Mouse (Mus musculus) neural tube, embryonic 12.5 days (tissue): ENCODE measurements at regions not wholly inside any gene's neighbourhood (a gene's known extent, or its start where the extent isn't known, plus 50 kb on each side); places are given as distances from the start of the nearest gene placed in this dataset.

Source experiments
- ATAC-seq: fragments of 200-750 bp; cut with Nextera tagmentation; 2 replicates; pipeline ENCODE4 v1.8.0; 2017; ENCODE audit warnings: low read depth, mild to moderate bottlenecking, moderate TSS enrichment, moderate library complexity; ENCODE audit not compliant: low FRiP score
- H3K27ac ChIP-seq: fragments of 300-500 bp; sonication (generic); 2 replicates; pipeline ENCODE4 v1.5.1; 2016
- H3K27me3 ChIP-seq: fragments of 300-500 bp; sonication (generic); replicated peaks from 2 replicates; pipeline ENCODE4 v1.6.1; 2016; ENCODE audit warnings: mild to moderate bottlenecking
- H3K36me3 ChIP-seq: fragments of 300-500 bp; sonication (generic); 2 replicates; pipeline ENCODE4 v1.6.1; 2016; ENCODE audit warnings: mild to moderate bottlenecking
- H3K4me1 ChIP-seq: fragments of 300-500 bp; sonication (generic); 2 replicates; pipeline ENCODE4 v1.6.1; 2016
- H3K4me2 ChIP-seq: fragments of 300-500 bp; sonication (generic); replicated peaks from 2 replicates; pipeline ENCODE4 v1.6.1; 2016; ENCODE audit warnings: mild to moderate bottlenecking
- H3K4me3 ChIP-seq: fragments of 300-500 bp; sonication (generic); 2 replicates; pipeline ENCODE4 v1.5.1; 2016
- H3K9ac ChIP-seq: fragments of 300-500 bp; sonication (generic); 2 replicates; pipeline ENCODE4 v1.6.1; 2016; ENCODE audit warnings: mild to moderate bottlenecking
- H3K9me3 ChIP-seq: fragments of 300-500 bp; sonication (generic); 2 replicates; pipeline ENCODE4 v1.6.1; 2016; ENCODE audit warnings: mild to moderate bottlenecking
- WGBS: fragments of 180-500 bp; shearing (Covaris S2); methylation state at CpG from one replicate; pipeline ENCODE4 v1.1.7; 2016; 5-methylcytosine and 5-hydroxymethylcytosine counted together

GRCm38 (mm10) chr13:16529036-16529435 lies 517.4 kb downstream of the Inhba start:
- ATAC-seq: no peak
- 78% methylated on average over 5 of the region's 5 CpGs for WGBS

DNA sequence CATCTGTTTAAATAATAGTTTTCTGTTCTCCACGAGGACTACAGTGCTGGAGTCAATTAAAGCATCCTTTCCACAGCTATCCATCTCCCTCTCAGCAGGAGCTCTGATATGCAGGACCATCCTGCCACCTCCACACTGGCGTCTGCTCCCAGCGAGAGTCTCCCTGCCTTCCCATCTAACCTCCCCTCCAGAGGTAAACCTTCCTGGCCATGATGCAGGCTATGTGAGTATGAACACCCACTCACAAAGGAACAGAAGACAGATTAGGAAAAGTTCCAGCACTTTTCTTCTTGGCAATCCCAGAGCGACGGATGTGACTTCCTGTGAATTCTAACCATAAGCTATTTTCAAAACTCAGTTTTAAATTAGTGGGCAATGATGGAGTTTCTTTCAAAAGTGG lies 532.1 kb downstream of the Inhba start:
- Histone ChIP-seq H3K4me2 (no peak overlapping the region), H3K27me3 (no peaks in the 10 kb centered on the region), H3K4me1 (no peaks in the 10 kb centered on the region), H3K9me3 (no peaks in the 10 kb centered on the region), H3K4me3 (no peak overlapping the region), H3K9ac (no peak overlapping the region), H3K36me3 (no peaks in the 10 kb centered on the region), H3K27ac (no peak overlapping the region)
- WGBS: 64% methylated on average over 5 of the region's 5 CpGs
- ATAC-seq: no peak

More at GRCm38 (mm10) chr13:16529036-16529435, 517.4 kb downstream of the Inhba start:
- H3K9ac ChIP-seq: no peak overlapping the region
- H3K27me3 ChIP-seq: no peaks in the 10 kb centered on the region
- H3K36me3 ChIP-seq: no peaks in the 10 kb centered on the region
- H3K9me3 ChIP-seq: no peaks in the 10 kb centered on the region
- no peaks in the 10 kb centered on the region for H3K4me1 ChIP-seq
- H3K4me3 ChIP-seq: no peak overlapping the region
- no peak overlapping the region for H3K4me2 ChIP-seq
- H3K27ac ChIP-seq: no peak overlapping the region

GRCm38 (mm10) chr13:16550060-16550459 lies 538.4 kb downstream of the Inhba start:
- no peak for ATAC-seq
- H3K27me3 ChIP-seq: no peaks in the 10 kb centered on the region

DNA sequence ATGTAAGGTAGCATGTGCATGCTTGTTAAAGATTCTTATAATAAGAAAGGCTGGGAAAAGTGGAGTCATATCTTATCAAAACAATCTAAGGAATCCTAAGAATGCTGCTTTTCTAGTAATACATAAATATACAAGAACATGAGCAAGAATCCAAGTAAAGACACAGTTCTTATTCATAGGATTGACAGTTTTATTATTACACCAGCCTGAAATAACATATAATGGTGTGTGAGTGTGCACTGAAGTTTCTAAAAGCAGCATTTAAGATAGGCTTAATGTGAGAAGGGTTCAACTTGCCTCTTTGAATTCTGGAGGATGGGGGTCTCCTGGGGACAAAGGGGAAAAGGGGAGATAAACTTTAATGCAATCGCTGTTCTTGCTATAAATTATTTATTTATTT lies 553.3 kb downstream of the Inhba start:
- ATAC-seq: no peak
- Histone ChIP-seq H3K9me3 (no peaks in the 10 kb centered on the region), H3K36me3 (no peaks in the 10 kb centered on the region), H3K27ac (no peak overlapping the region), H3K9ac (no peak overlapping the region), H3K4me2 (no peak overlapping the region), H3K27me3 (no peaks in the 10 kb centered on the region), H3K4me1 (no peaks in the 10 kb centered on the region), H3K4me3 (no peak overlapping the region)
- WGBS: 82% methylated on average over 1 of the region's 1 CpGs

More at GRCm38 (mm10) chr13:16550060-16550459, 538.4 kb downstream of the Inhba start:
- Histone ChIP-seq H3K9ac (no peak overlapping the region), H3K4me3 (no peak overlapping the region), H3K27ac (no peak overlapping the region), H3K4me1 (no peaks in the 10 kb centered on the region), H3K4me2 (no peak overlapping the region), H3K36me3 (no peaks in the 10 kb centered on the region), H3K9me3 (no peaks in the 10 kb centered on the region)

DNA sequence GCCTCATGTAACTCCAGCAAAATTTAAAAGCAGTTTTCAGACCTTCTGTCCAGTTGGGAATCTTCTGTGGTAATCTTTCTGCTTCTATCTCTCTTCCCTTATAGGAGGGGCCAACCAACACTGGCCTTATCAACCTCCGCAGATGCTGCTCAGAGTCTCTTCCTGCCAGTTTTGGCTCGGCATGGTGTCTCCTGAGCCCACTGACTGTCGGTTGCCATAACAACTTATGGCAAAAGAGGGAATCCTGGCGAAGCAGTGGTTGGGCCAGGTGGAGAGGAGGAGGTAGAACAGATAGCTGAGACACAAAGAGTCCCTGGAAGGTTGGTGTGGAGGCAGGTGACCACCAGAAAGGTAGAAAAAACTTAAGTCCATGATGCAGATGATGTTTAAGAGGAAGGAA lies 562.4 kb downstream of the Inhba start:
- no peaks in the 10 kb centered on the region for H3K27me3 ChIP-seq
- H3K27ac ChIP-seq: no peak overlapping the region
- 37% methylated on average over 4 of the region's 4 CpGs for WGBS
- no peak overlapping the region for H3K4me3 ChIP-seq
- no peak overlapping the region for H3K9ac ChIP-seq
- no peaks in the 10 kb centered on the region for H3K4me1 ChIP-seq
- no peaks in the 10 kb centered on the region for H3K9me3 ChIP-seq
- no peak for ATAC-seq
- no peak overlapping the region for H3K4me2 ChIP-seq
- no peaks in the 10 kb centered on the region for H3K36me3 ChIP-seq

DNA sequence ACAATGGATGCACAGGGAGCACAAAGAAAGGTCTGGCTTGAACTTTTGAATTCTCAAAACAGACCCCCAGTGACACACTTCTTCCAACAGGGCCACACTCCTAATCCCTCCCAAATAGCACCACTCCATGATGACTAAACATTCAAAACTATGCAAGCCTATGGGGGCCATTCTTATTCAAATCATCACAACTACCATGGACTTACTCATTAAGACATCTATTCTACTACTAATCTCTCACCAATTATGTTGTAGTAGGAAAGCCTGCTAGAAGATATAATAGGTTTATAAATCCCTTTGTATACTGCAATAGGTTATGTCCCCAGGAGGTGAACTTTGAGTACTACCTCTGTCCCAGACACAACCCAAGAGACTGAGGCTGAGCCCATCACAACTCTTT lies 574.6 kb downstream of the Inhba start:
- H3K4me3 ChIP-seq: no peak overlapping the region
- H3K36me3 ChIP-seq: no peaks in the 10 kb centered on the region
- H3K27ac ChIP-seq: no peak overlapping the region
- no peaks in the 10 kb centered on the region for H3K4me1 ChIP-seq
- H3K9me3 ChIP-seq: no peaks in the 10 kb centered on the region
- no peak for ATAC-seq
- no peak overlapping the region for H3K9ac ChIP-seq
- H3K27me3 ChIP-seq: no peaks in the 10 kb centered on the region
- no peak overlapping the region for H3K4me2 ChIP-seq

DNA sequence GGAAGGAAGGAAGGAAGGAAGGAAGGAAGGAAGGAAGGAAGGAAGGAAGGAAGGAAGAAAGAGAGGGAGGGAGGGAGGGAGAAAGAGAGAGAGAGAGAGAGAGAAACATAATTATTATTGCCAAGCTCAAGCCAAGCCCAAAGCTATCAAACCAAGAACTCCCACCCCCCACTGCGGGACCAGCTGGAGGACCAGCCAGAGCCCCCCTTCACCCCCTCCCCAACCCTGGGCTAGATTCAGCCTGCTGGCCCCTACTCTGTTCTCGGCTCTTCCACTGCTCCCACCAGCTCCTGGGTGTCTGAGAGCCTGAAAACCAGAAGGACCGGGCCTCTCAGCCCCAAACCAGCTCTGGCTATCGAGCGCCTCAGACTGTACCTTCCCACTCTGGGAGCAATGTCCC lies 608.1 kb downstream of the Inhba start:
- WGBS: 82% methylated on average over 5 of the region's 5 CpGs

DNA sequence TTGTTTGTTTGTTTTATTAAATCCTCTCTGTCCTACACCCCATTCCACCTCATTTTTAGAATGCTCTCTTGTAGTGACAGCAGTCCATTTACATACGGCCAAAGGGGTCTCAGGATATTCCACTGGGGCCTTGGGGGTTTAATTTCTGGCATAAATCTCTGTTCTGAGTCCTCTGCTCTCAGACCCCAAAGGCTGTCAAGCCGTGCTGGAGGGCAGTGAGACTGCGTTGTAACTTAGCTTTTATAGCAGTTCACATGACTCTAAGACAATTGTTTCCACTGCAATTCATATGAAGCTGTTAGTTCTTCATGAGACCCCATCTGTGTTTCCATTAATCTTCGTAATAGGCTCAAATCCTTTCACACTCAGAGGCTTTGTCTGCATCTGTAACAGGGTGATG lies 614.9 kb downstream of the Inhba start:
- Histone ChIP-seq H3K4me2 (no peak overlapping the region), H3K4me3 (no peak overlapping the region), H3K9me3 (no peaks in the 10 kb centered on the region), H3K4me1 (no peaks in the 10 kb centered on the region), H3K27me3 (no peaks in the 10 kb centered on the region), H3K27ac (no peak overlapping the region), H3K9ac (no peak overlapping the region), H3K36me3 (no peaks in the 10 kb centered on the region)
- peak; percentile 87; the same call in 1 of the 2 replicates for ATAC-seq
- 15% methylated on average over 4 of the region's 4 CpGs for WGBS

More for the DNA sequence above, 608.1 kb downstream of the Inhba start:
- Histone ChIP-seq H3K4me2 (no peak overlapping the region), H3K4me1 (no peaks in the 10 kb centered on the region), H3K9me3 (no peaks in the 10 kb centered on the region), H3K27me3 (no peaks in the 10 kb centered on the region), H3K27ac (no peak overlapping the region), H3K4me3 (no peak overlapping the region), H3K9ac (no peak overlapping the region), H3K36me3 (no peaks in the 10 kb centered on the region)
- ATAC-seq: no peak

DNA sequence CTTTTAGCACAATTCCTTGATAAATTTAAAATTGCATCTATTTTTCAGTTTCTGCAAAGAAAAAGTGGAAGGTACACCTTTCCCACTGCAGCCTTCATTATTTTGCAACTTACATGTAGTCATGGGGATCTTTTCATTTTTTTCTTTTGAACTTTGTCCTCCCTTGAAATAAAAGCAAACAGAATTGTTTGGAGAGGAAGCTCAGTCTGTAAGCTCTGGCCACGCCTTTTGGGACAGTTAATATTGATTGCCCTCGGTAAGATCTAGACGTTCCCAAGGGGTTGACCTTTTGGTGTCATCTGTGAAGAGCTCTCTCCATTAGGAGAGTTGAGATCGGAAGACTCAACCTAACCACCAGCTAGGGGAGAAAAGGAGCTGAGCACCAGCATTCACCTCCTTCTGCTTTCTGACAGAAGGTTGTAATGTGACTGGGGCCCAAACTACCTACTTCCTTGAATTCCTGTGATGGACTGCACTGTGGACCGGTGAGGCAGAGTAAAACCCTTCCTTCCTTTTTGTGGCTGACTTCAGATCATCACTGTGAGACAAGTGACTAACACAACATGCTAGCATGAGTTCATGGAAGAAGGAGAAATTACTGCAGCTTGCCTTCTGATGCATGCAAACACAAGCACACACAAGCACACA lies 621.9 kb downstream of the Inhba start:
- Histone ChIP-seq H3K4me3 (no peak overlapping the region), H3K9me3 (no peaks in the 10 kb centered on the region), H3K27me3 (no peaks in the 10 kb centered on the region), H3K27ac (no peak overlapping the region), H3K9ac (no peak overlapping the region), H3K4me1 (no peaks in the 10 kb centered on the region), H3K36me3 (no peaks in the 10 kb centered on the region), H3K4me2 (no peak overlapping the region)
- WGBS: 72% methylated on average over 5 of the region's 5 CpGs
- ATAC-seq: no peak

DNA sequence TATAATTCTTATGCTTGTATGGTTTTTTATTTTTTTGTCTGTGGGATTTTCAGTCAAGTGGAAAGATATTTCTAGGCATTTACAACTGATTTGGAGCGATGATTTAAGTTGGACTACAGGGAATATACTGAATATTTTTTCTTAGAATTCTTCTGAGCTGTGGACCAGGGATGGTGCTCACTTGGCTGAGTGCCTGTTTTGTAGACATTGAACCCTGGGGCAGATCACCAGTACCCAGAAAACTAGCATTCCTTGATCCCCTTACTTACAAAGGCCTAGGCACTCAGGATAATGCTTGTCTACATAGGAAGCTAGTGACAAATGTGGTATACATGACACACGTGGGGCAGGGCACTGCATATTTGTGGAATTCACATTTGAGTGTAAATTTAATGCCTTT lies 624.6 kb downstream of the Inhba start:
- no peak overlapping the region for H3K4me3 ChIP-seq
- no peaks in the 10 kb centered on the region for H3K4me1 ChIP-seq
- H3K9ac ChIP-seq: no peak overlapping the region
- no peaks in the 10 kb centered on the region for H3K9me3 ChIP-seq
- no peak overlapping the region for H3K4me2 ChIP-seq
- no peak overlapping the region for H3K27ac ChIP-seq
- H3K27me3 ChIP-seq: no peaks in the 10 kb centered on the region
- no peaks in the 10 kb centered on the region for H3K36me3 ChIP-seq
- ATAC-seq: no peak
- WGBS: 79% methylated on average over 2 of the region's 2 CpGs

DNA sequence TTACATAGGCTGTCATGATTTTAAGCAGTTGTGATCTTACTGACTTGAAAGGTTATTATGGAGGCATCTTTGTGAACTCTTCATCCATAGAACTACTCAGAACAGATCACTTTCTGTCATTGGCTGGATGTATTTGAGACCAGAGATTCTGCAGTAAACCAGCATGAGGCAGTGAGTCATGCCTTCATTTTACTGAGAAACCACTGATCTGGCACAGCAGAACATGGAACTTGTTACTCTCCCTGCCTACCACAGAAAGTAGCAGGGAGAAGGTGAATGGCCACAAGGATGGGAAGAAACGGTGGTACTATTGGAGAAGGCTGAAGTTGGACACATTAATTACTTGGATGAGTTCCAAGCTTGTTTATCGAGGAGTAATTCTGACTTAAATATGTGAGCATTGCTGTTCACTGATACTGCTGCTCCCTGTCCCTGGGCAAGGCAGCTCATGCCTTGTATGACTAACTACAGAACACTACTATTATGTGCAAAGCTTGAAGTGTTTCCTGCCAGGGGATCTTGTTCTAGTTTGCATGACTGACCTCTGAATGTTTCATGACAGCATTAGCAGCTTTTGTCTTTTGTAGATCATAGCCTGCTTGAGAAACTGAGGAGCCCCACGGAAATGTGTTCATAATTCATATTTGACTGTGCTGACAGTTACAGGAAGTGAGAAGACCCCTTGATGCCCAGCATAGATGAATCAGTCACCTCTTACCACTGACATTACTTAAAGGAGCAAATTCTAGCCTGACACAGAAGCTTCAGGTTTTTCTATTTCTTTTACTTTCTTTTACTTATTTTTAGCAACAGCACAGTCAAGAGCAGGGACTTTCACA lies 630.2 kb downstream of the Inhba start:
- Histone ChIP-seq H3K4me1 (no peaks in the 10 kb centered on the region), H3K27ac (no peak overlapping the region), H3K9me3 (no peaks in the 10 kb centered on the region), H3K4me2 (no peak overlapping the region), H3K36me3 (no peaks in the 10 kb centered on the region), H3K9ac (no peak overlapping the region), H3K4me3 (no peak overlapping the region), H3K27me3 (no peaks in the 10 kb centered on the region)
- 77% methylated on average over 3 of the region's 3 CpGs for WGBS
- no peak for ATAC-seq

GRCm38 (mm10) chr13:16642450-16642994 lies 630.9 kb downstream of the Inhba start:
- H3K9me3 ChIP-seq: no peaks in the 10 kb centered on the region
- H3K4me3 ChIP-seq: no peak overlapping the region
- no peaks in the 10 kb centered on the region for H3K36me3 ChIP-seq
- H3K4me2 ChIP-seq: no peak overlapping the region
- H3K27ac ChIP-seq: no peak overlapping the region
- H3K4me1 ChIP-seq: no peaks in the 10 kb centered on the region
- no peak for ATAC-seq
- 73% methylated on average over 6 of the region's 6 CpGs for WGBS
- H3K9ac ChIP-seq: no peak overlapping the region
- H3K27me3 ChIP-seq: no peaks in the 10 kb centered on the region
